Mouse (Mus musculus) embryonic facial prominence, embryonic 13.5 days (tissue): ENCODE measurements around the gene Mrps10. TPM values are rescaled to one million over a fixed set of nuclear protein-coding genes. Genes with fewer than 3 reads are reported as not detected.
"Not testable (repeated sequence)": the region's sequence is repeated elsewhere in the genome, so short reads cannot be mapped to it uniquely, and the experiment has no call there.

Experiments used
- ATAC-seq: fragments of 200-750 bp; cut with Nextera tagmentation; 2 replicates; pipeline ENCODE4 v1.8.0; 2017; ENCODE audit warnings: low read depth; ENCODE audit not compliant: insufficient number of reproducible peaks, insufficient read depth, low FRiP score, low TSS enrichment
- H3K27ac ChIP-seq: fragments of 300-500 bp; sonication (generic); 2 replicates; pipeline ENCODE4 v1.5.1; 2015; ENCODE audit warnings: moderate library complexity, mild to moderate bottlenecking, inconsistent platforms
- H3K27me3 ChIP-seq: fragments of 300-500 bp; sonication (generic); 2 replicates; pipeline ENCODE4 v1.6.1; 2015; ENCODE audit warnings: mild to moderate bottlenecking, inconsistent platforms
- H3K36me3 ChIP-seq: fragments of 300-500 bp; sonication (generic); 2 replicates; pipeline ENCODE4 v1.6.1; 2015; ENCODE audit warnings: mild to moderate bottlenecking, inconsistent platforms
- H3K4me1 ChIP-seq: fragments of 300-500 bp; sonication (generic); 2 replicates; pipeline ENCODE4 v1.6.1; 2015; ENCODE audit warnings: inconsistent platforms
- H3K4me2 ChIP-seq: fragments of 300-500 bp; sonication (generic); 2 replicates; pipeline ENCODE4 v1.6.1; 2015; ENCODE audit warnings: moderate library complexity, mild to moderate bottlenecking, inconsistent platforms
- H3K4me3 ChIP-seq: fragments of 300-500 bp; sonication (generic); 2 replicates; pipeline ENCODE4 v1.5.1; 2015; ENCODE audit warnings: mild to moderate bottlenecking, inconsistent platforms
- H3K9ac ChIP-seq: fragments of 300-500 bp; sonication (generic); 2 replicates; pipeline ENCODE4 v1.6.1; 2015; ENCODE audit warnings: mild to moderate bottlenecking, inconsistent platforms
- H3K9me3 ChIP-seq: fragments of 300-500 bp; sonication (generic); 2 replicates; pipeline ENCODE4 v1.6.1; 2016; ENCODE audit warnings: inconsistent platforms
- WGBS: fragments of 180-500 bp; shearing (Covaris S2); methylation state at CpG from one replicate; pipeline ENCODE4 v1.1.7; 2015; ENCODE audit warnings: mixed read lengths; 5-methylcytosine and 5-hydroxymethylcytosine counted together
- polyA plus RNA-seq: library from polyadenylated mRNA; unstranded; fragments of >200 nt; fragmentation: Nextera tagmentation; extraction: Ambion mirVana; gene quantifications from 2 replicates; pipeline ENCODE4 v1.2.1, GENCODE M21; 2015

The Mrps10 gene
- 73.4 and 74.5 TPM in 2 replicates for polyA plus RNA-seq

- Histone ChIP-seq H3K9ac (peak within 1 kb of the TSS; percentile 78), H3K27ac (peak within 1 kb of the TSS; percentile 51; the same call in 1 of the 2 replicates), H3K4me2 (peak within 1 kb of the TSS; percentile 77), H3K27me3 (no peaks in the 10 kb centered on the region), H3K4me3 (peak within 1 kb of the TSS; percentile 83), H3K4me1 (peaks cover 14% of the 10 kb centered on the region), H3K36me3 (peaks cover 13% of the 10 kb centered on the region), H3K9me3 (no peaks in the 10 kb centered on the region)
- 4% methylated on average over 35 of the region's 35 CpGs for WGBS
- peak; percentile 79; the same call in 1 of the 2 replicates for ATAC-seq
Observed at GRCm38 (mm10) chr17:47368401-47369086, at the start of gene Mrps10. TSS of gene Mrps10 (plus strand) at chr17:47368887.

GRCm38 (mm10) chr17:47318972-47319625, 49.6 kb upstream of the Mrps10 start:
- H3K4me2 ChIP-seq, result no peak overlapping the region
- no peaks in the 10 kb centered on the region for H3K4me1 ChIP-seq
- H3K36me3 ChIP-seq, result peaks cover 82% of the 10 kb centered on the region
- 71% methylated on average over 20 of the region's 20 CpGs for WGBS
- H3K27me3 ChIP-seq, result no peaks in the 10 kb centered on the region
- no peaks in the 10 kb centered on the region for H3K9me3 ChIP-seq
- no peak for ATAC-seq
- H3K9ac ChIP-seq, result no peak overlapping the region
- H3K4me3 ChIP-seq, result no peak overlapping the region
- no peak overlapping the region for H3K27ac ChIP-seq

- Histone ChIP-seq H3K4me3 (no peak overlapping the region), H3K9ac (no peak overlapping the region), H3K9me3 (no peaks in the 10 kb centered on the region), H3K27me3 (no peaks in the 10 kb centered on the region), H3K4me2 (no peak overlapping the region), H3K4me1 (no peaks in the 10 kb centered on the region), H3K36me3 (peaks cover 82% of the 10 kb centered on the region), H3K27ac (no peak overlapping the region)
- WGBS, result 94% methylated on average over 12 of the region's 12 CpGs
- no peak for ATAC-seq
Observed at GRCm38 (mm10) chr17:47319761-47320160, 48.9 kb upstream of the Mrps10 start.

GRCm38 (mm10) chr17:47322128-47322990, 46.3 kb upstream of the Mrps10 start:
- Histone ChIP-seq H3K9me3 (no peaks in the 10 kb centered on the region), H3K4me2 (no peak overlapping the region), H3K27ac (no peak overlapping the region), H3K36me3 (peaks cover 81% of the 10 kb centered on the region), H3K4me3 (no peak overlapping the region), H3K9ac (no peak overlapping the region), H3K4me1 (no peaks in the 10 kb centered on the region), H3K27me3 (no peaks in the 10 kb centered on the region)
- WGBS, result 76% methylated on average over 21 of the region's 22 CpGs
- ATAC-seq, result no peak

GRCm38 (mm10) chr17:47322991-47323295, 45.7 kb upstream of the Mrps10 start:
- H3K9me3 ChIP-seq, result no peaks in the 10 kb centered on the region
- H3K27me3 ChIP-seq, result no peaks in the 10 kb centered on the region
- no peak overlapping the region for H3K4me2 ChIP-seq
- no peak for ATAC-seq
- H3K4me3 ChIP-seq, result no peak overlapping the region
- H3K27ac ChIP-seq, result no peak overlapping the region
- no peak overlapping the region for H3K9ac ChIP-seq
- no peaks in the 10 kb centered on the region for H3K4me1 ChIP-seq
- peaks cover 82% of the 10 kb centered on the region for H3K36me3 ChIP-seq
- 90% methylated on average over 6 of the region's 6 CpGs for WGBS

GRCm38 (mm10) chr17:47327559-47327958, 41.1 kb upstream of the Mrps10 start:
- Histone ChIP-seq H3K9me3 (no peaks in the 10 kb centered on the region), H3K9ac (no peak overlapping the region), H3K27ac (no peak overlapping the region), H3K4me1 (peaks cover 8% of the 10 kb centered on the region), H3K36me3 (peaks cover 85% of the 10 kb centered on the region), H3K27me3 (no peaks in the 10 kb centered on the region), H3K4me2 (no peak overlapping the region), H3K4me3 (no peak overlapping the region)
- 90% methylated on average over 12 of the region's 12 CpGs for WGBS
- ATAC-seq, result no peak

GRCm38 (mm10) chr17:47327969-47328368, 40.7 kb upstream of the Mrps10 start:
- peaks cover 81% of the 10 kb centered on the region for H3K36me3 ChIP-seq
- no peak overlapping the region for H3K4me3 ChIP-seq
- ATAC-seq, result no peak
- H3K4me1 ChIP-seq, result peaks cover 8% of the 10 kb centered on the region
- H3K4me2 ChIP-seq, result no peak overlapping the region
- H3K9ac ChIP-seq, result no peak overlapping the region
- H3K27ac ChIP-seq, result no peak overlapping the region
- 65% methylated on average over 7 of the region's 7 CpGs for WGBS
- no peaks in the 10 kb centered on the region for H3K9me3 ChIP-seq
- no peaks in the 10 kb centered on the region for H3K27me3 ChIP-seq

- Histone ChIP-seq H3K4me1 (peaks cover 12% of the 10 kb centered on the region), H3K9ac (no peak overlapping the region), H3K4me3 (no peak overlapping the region), H3K4me2 (no peak overlapping the region), H3K9me3 (no peaks in the 10 kb centered on the region), H3K27me3 (no peaks in the 10 kb centered on the region), H3K27ac (no peak overlapping the region), H3K36me3 (peaks cover 77% of the 10 kb centered on the region)
- WGBS, result 92% methylated on average over 26 of the region's 26 CpGs
- ATAC-seq, result no peak
Observed at GRCm38 (mm10) chr17:47328552-47329343, 39.9 kb upstream of the Mrps10 start.

GRCm38 (mm10) chr17:47330616-47331015, 38.1 kb upstream of the Mrps10 start:
- Histone ChIP-seq H3K36me3 (peaks cover 75% of the 10 kb centered on the region), H3K9ac (no peak overlapping the region), H3K27me3 (no peaks in the 10 kb centered on the region), H3K9me3 (no peaks in the 10 kb centered on the region), H3K4me2 (no peak overlapping the region), H3K4me1 (peaks cover 12% of the 10 kb centered on the region), H3K4me3 (no peak overlapping the region), H3K27ac (no peak overlapping the region)
- ATAC-seq, result no peak
- WGBS, result 87% methylated on average over 9 of the region's 9 CpGs

- ATAC-seq, result no peak
- 70% methylated on average over 12 of the region's 12 CpGs for WGBS
- no peaks in the 10 kb centered on the region for H3K9me3 ChIP-seq
- H3K36me3 ChIP-seq, result peaks cover 67% of the 10 kb centered on the region
- H3K4me2 ChIP-seq, result no peak overlapping the region
- H3K9ac ChIP-seq, result no peak overlapping the region
- H3K27ac ChIP-seq, result 0 out of 2 replicates have a peak overlapping the region, but pooled peaks have one; percentile 29
- no peaks in the 10 kb centered on the region for H3K27me3 ChIP-seq
- peaks cover 12% of the 10 kb centered on the region for H3K4me1 ChIP-seq
- H3K4me3 ChIP-seq, result no peak overlapping the region
Observed at GRCm38 (mm10) chr17:47332001-47332611, 36.6 kb upstream of the Mrps10 start.

GRCm38 (mm10) chr17:47332664-47333063, 36.0 kb upstream of the Mrps10 start:
- not testable (repeated sequence) for H3K27me3 ChIP-seq, H3K9me3 ChIP-seq, H3K27ac ChIP-seq, ATAC-seq, H3K4me3 ChIP-seq, H3K9ac ChIP-seq, H3K4me2 ChIP-seq
- 46% methylated on average over 5 of the region's 5 CpGs for WGBS
- Histone ChIP-seq H3K36me3 (peaks cover 67% of the 10 kb centered on the region), H3K4me1 (peaks cover 12% of the 10 kb centered on the region)
